Mouse (Mus musculus): ENCODE results near the gene Hspb2.

Gene Hspb2

DNA sequence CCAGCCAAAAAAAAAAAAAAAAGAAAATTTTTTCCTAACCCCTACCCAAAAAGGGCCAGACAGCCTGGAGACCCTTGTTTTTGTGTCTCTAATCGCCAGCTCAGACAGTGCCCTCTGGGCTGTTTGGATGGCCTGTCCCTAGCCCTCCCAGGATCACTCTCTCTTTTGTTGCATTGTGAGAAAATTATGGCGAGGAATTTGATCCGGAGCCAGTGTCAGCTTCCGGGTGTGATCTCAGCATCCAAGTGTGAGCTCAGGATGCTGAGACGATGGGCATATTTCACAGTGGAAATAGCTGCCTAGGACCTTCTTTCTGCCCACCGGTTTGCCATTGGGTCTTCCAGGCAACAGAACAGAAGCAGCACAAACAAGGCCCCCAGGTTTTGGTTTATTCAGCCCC, 1.4 kb downstream of the Hspb2 start:
- DNase-seq (ENCODE audit: low spot score in 2 of 2), result no peak

DNA sequence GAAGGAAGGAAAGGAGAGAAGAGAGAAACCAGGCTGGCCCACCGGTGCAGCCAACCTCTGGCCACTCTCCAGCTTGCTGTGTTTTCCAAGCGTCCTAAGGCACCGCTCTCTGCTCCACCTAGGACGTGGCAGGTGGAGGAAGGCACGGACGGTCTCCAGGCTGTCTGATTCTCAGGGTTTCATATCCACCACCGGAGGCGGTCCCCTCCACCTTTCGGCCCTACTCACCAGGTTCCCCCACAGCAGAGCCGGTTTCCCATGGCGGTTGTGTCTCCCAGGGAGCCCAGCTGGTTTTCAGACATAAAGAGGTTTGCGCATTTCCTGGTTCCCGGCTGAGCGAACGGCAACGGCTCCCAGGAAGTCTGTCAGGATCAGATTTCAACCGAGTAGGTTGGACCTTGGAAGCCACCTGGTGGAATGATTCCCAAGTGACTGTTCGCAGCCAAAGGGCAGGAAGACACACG, 5.9 kb downstream of the Hspb2 start, which contains the start of gene 2310030G06Rik:
Gene 2310030G06Rik, minus strand, starts transcription at position 323 of the 464 bp plus-strand sequence.
- peak in 1 of 2 experiments; percentile 32 for DNase-seq (ENCODE audit: low spot score in 2 of 2)

- DNase-seq (ENCODE audit: low spot score in 2 of 2), result no peak
Measured at GRCm38 (mm10) chr9:50745806-50746205, 6.3 kb downstream of the Hspb2 start.

GRCm38 (mm10) chr9:50742744-50743143, 9.4 kb downstream of the Hspb2 start:
- DNase-seq (ENCODE audit: low spot score in 2 of 2), result no peak

- DNase-seq (ENCODE audit: low spot score in 2 of 2), result no peak
Measured at GRCm38 (mm10) chr9:50742261-50742660, 9.9 kb downstream of the Hspb2 start.

- no peak for DNase-seq (ENCODE audit: low spot score in 2 of 2)
Measured at GRCm38 (mm10) chr9:50740867-50741784, 11.0 kb downstream of the Hspb2 start.

DNA sequence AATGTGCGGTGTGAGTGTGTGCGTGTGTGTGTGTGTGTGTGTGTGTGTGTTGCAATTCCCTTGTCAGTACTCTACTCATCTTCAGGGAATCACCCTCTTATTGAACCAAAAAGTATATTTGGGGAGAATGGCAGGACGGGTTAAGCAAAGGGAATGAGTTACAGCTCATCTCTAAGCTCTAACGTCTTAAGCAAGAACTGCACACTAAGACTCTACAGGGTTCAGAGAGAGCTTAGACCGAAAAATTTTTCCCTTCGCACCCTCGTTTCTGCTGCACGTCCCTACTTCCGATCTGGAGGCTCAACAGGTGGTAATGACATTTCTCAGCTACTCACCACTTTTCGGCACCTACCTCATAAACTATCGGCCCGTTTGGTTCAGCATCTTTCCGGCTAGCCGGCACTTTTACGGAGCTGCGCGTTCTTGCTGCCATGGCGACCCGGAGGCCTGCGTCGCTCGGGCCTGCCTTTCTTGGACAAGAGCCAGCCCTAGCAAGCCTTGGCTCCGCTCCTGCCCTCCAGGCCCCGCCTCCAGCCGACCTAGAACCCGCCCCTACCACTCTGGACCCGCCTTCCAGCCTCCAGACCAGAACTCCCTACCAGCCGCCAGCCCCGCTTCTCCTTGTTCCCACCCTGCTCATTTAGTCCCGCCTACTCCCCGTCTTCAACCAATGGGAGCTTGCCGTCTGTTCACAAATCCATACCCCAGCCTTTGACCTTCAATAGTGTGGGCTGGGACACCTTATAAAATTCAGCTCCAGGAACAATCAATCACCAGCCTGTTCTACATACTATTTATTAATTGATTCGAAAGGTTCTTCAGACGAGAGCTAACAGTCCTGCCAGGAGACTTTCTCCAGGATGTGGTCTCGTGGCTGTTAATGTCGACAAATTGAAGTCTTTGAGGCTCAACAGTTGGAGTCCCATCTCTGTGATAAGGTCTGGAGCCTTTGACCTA, 13.0 kb downstream of the Hspb2 start, which contains the start of gene Dixdc1:
Gene Dixdc1, minus strand, starts transcription at position 604 of the 957 bp plus-strand sequence.
- DNase-seq (ENCODE audit: low spot score in 2 of 2), result peak; percentile 87 to 88

- peak; percentile 59 to 75 for DNase-seq (ENCODE audit: low spot score in 2 of 2)
Measured at GRCm38 (mm10) chr9:50734989-50735388, 17.2 kb downstream of the Hspb2 start.

DNA sequence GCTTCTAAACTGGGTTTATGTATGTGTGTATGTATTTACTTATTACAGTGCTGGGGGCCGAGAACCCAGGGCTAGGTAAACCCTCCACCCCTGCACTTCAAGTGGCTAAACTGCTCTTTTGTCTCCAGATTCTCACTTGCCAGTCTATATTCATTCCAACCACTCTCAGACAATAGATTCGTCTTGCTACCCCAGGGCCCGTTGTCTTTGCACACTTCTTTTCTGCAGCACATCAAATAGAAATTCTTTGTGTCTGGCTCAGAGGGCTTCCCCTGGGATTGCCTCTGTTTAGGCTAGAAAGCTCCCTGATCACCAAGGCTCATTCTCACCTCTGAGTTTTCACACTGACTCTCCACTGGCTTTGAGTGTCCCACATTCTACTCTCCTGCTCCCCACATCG, 19.6 kb downstream of the Hspb2 start:
- DNase-seq (ENCODE audit: low spot score in 2 of 2), result no peak

DNA sequence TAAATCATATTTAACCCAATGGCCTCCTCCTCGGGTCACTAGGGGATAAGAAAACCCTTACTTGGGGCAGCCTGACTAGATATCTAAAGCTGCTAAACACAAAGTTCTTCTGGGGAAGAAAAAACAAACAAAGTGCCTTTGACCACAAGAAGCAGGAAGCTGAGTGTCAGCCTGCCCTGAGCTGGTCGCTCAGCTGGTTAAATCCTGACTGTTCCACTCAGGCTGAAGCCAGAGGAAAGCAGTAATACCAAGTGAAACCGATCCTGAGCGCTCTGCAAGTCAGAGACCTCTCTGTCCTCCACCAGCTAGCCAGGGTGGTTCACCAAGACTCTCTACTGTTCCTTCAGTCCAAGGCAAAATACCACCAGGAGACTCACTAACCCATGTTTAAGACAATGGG, 22.6 kb downstream of the Hspb2 start:
- DNase-seq (ENCODE audit: low spot score in 2 of 2), result no peak

DNA sequence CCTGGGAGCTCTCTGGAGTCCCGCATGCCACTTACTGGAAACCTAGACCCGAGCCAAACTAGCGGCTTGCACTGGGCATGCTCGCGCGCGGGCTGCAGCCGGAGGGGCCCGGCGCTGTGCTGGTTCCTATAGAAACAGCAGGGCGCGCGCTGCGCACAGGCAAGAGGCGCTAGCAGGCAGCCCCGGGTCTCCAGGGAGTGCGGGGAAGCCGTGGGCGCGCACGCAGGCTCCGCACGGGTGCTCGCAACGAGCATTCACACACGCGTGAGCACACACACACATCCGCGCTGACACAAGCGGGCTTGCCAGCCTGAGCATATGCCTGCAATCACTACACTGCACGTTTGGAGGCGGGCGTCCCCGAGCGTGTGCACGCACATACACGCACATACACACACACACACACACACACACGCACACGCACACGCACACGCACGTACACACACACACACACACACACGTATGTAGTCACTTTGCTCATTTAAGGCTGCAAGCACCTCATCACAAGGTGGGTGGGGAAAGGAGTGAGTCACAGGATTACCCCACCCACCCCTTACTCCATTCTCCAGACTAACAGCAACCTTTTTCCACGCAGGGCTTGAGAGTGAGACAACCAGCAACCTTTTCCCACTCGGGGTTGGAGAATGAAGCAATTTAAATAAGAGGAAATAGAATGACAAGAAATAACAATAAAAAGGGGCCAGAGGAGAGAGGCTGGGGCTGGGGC, 24.1 kb downstream of the Hspb2 start:
- peak; percentile 87 to 89 for DNase-seq (ENCODE audit: low spot score in 2 of 2)

GRCm38 (mm10) chr9:50727171-50727924, 24.8 kb downstream of the Hspb2 start:
- peak; percentile 78 to 79 for DNase-seq (ENCODE audit: low spot score in 2 of 2)

DNA sequence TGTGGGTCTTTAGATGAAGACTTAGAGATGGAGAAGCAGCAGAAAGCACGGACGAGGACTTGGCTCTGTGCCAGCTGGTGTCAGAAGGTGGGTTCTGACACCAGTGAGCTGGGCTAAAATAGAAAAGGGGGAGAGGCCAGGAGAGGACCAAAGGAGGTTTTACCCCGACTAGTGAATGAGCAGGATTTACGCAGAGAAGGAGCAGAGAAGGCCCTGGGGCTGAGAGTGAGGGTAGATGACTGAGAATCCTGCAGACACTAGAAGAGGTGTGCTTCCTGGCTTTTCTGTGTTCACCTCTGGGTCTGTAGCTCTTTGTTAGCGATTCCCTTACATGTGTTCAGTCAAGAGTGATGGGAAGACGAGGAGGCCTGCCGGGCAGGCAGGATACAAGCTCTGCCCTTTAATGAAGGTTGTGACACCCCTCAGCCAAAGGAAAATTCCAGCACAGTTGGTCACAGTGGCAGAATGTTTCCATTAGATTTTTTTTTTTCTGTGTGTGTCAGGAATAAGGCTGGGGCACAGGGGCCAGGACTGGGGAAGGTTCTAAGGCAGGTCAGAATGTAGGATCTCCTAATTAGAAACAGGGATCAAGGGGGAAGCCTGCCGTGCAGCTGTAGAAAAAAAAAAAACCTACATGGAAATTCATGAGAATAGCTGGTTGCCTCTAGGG, 26.1 kb downstream of the Hspb2 start:
- DNase-seq (ENCODE audit: low spot score in 2 of 2), result no peak

DNA sequence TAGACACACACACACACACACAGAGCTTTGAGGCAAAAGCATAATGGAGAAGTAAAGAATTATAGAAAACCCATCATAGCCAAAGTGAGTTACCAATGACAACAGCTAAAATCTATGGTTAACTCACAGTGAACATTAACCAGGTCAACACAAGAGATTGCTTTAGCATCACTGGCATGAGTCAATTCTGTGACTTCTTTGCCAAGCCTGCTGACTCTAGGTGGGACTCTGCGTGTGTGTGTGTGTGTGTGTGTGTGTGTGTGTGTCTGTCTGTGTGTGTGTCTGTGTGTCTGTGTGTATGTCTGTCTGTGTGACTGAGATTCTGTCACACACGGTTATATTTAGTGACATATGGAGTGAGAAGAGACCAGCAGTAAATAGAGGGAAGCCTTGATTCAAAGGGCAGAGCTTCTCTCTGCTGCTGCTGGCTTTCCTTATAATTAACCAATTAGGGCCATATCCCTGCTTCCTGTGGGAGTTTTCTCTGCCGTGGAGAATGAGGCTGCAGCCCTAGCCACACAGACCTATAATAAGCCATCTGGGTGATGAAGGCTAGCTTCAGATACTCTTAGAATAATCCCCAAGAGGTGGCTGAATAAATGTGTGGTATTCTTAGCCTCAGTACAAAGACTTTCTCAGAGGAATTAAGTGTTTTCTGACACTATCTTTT, 27.4 kb downstream of the Hspb2 start:
- DNase-seq (ENCODE audit: low spot score in 2 of 2), result no peak

DNA sequence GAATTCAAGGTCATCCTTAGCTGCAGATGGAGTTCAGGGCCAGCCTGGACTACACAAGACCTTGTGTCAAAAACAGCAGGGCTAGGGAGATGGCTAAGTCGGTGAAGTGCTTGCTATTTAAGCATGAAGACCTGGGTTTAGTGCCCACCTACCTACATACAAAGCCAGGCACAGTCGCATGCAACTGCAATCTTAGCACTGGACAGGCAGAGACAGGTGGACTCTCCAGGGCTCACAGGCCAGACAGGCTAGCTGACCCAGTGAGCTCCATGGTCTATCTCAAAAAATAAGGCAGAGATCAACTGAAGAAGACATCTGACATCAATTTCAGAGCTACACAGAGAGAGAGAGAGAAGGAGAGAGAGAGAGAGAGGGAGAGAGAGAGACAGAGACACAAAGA, 28.0 kb downstream of the Hspb2 start:
- no peak for DNase-seq (ENCODE audit: low spot score in 2 of 2)

- DNase-seq (ENCODE audit: low spot score in 2 of 2), result peak; percentile 67 to 74
Measured at GRCm38 (mm10) chr9:50723406-50723805, 28.7 kb downstream of the Hspb2 start.

GRCm38 (mm10) chr9:50722451-50722911, 29.7 kb downstream of the Hspb2 start:
- no peak for DNase-seq (ENCODE audit: low spot score in 2 of 2)

DNA sequence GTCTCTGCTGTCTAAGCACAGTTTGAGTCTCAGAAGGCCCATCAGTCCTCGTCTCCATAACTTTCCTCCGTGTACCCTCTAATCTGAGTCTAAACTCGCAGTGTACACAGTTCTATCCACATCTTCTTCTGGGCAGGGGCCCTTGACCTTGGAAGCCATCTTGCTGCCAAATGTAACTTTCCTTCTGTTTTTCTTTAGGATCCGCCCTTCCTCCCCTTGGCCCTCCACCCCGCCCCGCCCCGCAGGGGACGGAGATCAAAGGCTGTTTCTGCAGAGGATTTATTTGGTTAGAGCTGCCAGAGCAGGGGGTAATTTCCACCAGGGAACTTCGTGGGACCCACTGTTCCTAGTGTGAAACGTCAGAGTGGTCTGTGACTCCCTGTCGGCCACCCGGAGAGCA, 31.1 kb downstream of the Hspb2 start:
- DNase-seq (ENCODE audit: low spot score in 2 of 2), result no peak

GRCm38 (mm10) chr9:50718878-50719277, 33.3 kb downstream of the Hspb2 start:
- DNase-seq (ENCODE audit: low spot score in 2 of 2), result no peak
